Mouse (Mus musculus): ENCODE data around the gene Rpl4.
"Not testable (repeated sequence)": the region's sequence is repeated elsewhere in the genome, so short reads cannot be mapped to it uniquely, and the experiment has no call there.

Rpl4 gene

DNA sequence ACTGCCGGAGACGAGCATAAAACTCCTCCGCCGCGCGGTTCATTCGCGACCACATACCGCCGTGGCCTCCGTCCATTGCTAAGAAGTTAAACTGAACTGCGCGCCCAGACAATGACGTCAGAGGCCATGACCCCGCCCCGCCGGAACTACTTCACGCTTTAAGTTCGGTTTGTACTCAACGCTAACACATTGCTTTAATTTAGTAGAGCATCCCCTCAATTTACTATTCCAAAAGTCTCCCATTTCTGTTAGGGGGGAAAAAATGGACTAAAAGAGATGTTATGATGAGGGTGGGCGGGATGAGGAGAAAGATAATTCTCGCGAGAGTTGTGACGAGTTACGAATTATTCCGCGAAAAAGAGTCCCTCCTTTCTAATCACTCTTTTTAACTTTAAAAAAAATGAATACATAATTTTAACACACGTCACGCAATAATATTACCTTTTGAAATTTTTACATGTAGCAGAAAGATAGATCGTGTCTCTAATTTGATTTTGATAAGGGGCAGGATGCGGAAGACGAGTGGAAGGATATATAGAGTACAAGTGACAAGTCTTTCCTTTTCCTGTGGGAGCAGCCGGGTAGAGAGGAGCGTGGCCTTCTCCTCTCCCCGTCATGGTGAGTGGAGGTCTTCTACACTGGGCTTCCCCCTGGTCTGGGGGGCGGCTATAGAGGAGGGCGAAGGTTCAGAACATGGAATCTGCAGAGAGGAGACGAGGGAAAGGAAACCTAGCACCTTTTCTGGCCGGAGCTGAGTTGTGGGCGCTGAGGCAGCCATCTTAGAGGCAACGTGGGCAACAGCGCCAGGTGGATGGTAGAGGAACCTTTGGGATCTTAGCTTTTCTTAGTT, at the start of gene Rpl4, which contains the start of gene Zwilch:
Gene Rpl4 (plus strand): TSS at position 560 of the 850 bp plus-strand sequence.
Gene Zwilch (minus strand): TSS at position 289 of the 850 bp plus-strand sequence.
- peak; percentile 89 to 91 for DNase-seq

DNA sequence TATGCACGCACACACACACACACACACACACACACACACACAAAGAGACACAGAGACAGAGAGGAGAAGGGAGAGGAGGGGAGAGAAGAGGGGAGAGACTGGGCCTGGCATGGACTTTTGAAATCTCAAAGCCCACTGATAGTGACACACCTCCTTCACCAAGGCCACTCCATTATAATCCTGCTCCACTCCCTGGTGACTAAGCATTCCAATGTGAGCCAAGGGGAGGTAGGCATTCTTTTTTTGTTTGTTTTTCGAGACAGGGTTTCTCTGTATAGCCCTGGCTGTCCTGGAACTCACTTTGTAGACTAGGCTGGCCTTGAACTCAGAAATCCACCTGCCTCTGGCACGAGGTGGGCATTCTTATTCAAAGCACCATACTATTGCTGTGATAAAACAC, 48.3 kb upstream of the Rpl4 start:
- not testable (repeated sequence) for DNase-seq

DNA sequence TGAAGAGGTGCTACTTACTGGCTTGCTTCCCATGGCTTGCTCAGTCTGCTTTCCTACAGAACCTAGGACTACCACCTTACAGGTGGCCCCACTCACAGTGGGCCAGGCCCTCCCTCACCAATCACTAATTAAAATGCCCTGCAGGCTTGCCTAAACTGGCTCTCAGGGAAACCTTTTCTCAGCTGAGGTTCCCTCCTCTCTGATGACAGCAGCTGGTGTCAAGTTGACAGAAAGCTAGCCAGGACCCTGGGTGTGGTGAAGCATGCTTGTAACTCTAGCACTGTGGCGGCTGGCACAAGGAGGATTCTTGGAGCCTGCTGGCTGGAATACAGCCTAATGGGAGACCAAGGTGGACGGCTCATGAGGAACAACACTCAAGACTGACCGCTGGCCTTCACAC, 47.9 kb upstream of the Rpl4 start:
- DNase-seq: peak in 1 of 2 experiments; percentile 10

DNA sequence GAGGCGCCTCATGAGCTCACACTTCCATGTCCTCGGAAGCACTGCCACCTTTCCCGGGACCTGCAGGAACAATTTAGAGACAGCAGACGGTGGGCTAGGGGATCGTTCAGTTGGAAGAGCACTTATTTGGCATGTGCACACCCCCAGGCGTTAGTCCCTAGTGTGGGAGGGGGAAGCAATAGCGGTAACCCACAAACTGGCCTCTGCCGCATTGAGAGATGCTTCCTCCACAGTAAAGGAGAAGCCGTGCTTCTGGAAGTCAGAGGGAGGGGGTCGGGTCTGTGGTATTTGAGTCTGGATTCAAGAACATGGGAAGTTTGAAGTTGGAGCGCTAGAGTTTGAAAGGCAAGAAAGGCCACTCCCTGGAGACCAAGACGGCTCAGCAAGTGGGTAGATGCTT, 47.1 kb upstream of the Rpl4 start:
- DNase-seq: no peak

DNA sequence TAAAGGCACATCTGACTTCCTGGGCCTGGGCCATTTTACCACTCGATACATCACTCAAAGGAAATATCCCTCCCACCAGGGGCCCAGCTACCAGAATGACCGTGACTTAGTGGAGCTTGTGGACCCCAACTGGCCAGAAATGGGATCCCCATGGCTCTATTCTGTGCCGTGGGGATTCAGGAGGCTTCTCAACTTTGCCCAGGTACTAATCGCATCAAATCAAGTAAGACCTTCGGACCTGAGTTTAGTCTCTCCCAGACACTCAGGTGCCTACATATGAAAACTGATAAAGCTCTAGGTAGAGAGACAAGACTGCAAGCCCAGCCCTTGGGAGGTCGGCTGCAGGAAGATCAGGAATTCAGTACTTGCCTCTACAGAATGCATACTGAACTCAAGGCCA, 41.6 kb upstream of the Rpl4 start:
- no peak for DNase-seq

DNA sequence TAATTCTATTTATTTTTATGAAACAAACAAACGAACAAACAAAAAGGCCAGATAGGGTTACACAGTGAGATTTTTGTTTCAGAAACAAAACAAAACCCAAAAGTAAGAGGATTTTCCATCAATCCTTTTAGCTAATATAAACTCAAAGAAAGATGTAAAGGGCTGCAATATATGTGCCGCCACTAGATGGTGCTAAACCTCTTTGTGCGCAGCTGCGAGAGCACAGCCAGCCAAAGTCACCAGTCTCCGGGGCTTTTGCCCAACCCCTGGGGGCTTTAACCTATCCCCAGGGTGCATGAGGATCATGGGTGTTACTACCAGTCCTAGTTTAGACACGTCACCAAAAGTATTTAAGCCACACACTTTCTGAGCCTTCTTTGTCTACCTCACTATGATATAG, 34.3 kb upstream of the Rpl4 start:
- peak; percentile 68 to 70 for DNase-seq

DNA sequence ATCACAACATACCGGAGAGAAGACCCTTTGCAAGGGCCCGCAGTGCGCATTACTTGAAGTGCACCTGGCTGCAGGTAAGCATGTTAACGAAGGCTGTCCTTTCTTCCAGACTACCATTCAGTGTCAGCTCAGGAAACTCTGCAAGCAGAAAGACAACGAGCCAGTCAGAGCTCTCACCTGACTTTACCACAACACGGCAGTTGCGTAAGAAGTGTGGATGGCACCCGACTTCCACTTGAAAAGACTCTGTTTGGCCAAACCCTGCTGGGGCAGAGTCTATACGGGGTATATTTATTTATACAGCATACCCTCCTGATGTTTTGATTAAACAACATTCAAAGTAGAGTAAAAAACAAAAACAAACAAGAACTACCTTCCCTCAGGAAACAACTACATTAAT, 33.3 kb upstream of the Rpl4 start:
- no peak for DNase-seq

DNA sequence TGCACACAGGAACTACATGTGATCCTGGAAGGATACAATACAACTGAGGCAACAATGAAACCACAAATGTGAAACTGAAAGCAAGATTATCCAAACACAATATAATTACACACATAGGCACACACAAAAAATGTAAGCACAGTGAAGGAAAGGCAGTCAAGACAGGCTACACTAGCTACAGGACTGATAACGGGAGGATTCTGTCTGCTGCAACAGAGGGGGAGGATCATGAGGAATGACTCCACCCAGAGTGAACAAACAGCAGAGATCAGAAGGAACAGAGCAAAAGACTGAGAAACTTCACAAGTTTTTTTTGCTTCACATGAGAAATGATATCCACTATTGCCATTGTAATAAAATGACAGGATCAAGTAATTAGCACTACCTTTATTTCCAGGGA, 16.5 kb upstream of the Rpl4 start:
- no peak for DNase-seq

DNA sequence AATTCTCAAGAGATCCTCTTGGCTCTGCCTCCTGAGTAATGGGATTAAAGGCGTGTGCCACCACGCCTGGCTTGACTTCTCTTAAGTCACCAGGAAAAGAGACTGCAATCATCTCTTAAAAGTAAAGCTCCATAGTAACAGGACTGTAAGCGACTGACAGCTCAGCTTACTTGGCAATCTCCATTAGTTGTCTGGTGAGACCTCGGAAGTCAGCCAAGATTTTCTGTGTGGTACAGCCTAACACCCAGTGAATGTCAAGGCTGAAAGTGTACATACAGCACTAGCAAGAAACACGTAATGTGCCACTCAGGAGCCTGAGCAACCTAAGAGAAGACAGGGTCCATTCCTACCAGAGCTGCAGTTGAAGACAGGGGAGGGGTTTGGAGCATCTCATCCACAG, 12.7 kb upstream of the Rpl4 start:
- DNase-seq: no peak

DNA sequence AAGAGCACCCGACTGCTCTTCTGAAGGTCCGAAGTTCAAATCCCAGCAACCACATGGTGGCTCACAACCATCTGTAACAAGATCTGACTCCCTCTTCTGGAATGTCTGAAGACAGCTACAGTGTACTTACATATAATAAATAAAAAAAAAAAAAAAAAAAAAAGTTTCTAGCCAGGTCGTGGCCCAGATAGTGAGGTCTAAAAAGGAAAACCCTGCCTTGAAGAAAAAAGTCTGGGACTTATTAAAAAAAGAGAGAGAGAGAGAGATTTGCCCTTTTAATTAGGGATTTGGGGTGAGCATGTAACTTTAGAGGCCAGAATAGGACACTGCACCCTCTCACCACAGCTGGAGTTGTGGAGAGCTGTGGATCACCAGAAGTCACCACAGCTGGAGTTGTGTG, 3.2 kb upstream of the Rpl4 start:
- DNase-seq: not testable (repeated sequence)

DNA sequence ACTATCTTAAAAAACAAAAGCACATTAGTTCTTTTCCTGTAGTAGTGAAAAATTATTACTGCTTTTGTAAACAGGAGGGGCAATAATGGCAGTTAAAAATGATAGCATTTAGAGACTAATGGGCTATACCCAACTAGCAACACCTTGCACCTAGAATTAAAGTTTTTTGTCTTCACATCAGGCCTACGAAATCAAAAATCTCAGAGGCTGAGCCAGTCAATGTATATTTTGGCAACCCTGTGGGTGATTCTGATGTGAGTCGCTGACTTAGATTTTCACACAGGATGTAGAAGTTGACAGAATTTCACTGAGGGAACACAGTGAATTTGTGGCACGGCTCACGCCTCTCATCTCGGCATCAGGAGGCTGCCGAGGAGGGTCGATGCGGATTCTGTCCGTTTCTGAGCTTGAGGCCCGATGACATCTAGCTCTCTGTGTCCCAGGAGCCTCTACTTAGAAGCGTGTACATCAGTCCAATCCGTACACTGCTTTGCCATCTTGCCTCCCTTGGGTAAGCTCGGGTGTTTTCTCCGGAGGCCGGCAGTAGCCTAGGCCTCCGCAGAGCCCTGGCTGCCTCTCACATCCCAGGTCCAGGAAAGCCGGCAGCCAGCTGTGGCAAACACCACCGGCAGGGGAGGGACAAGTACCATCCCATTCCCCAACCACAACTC, 895 bp upstream of the Rpl4 start:
- no peak for DNase-seq

DNA sequence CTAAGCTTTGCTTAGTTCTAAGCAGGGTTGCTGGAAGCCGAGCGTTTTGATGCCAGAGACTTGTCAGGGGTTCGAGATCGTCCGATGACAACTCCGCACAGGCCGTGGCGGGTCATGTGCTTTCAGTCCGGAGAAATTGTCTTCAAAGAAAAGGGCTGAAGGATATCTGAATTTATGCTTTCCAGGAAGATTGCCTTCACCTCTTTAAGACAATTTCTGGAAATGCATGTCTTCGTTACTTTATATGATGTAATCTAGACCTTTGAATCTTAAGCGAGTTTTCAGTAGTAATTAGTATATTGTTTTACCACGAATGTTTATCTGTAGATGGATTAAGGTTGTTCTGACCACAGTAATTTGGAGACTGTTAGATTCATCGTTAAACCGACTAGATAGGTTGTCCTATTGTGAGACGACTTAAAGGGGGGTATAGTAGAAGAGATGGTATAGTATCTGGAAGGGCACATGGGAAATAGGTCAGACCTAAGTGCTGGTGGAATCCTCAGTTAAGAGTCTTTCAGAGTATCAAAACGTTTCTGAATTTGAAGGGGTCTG, 568 bp downstream of the Rpl4 start:
- no peak for DNase-seq

DNA sequence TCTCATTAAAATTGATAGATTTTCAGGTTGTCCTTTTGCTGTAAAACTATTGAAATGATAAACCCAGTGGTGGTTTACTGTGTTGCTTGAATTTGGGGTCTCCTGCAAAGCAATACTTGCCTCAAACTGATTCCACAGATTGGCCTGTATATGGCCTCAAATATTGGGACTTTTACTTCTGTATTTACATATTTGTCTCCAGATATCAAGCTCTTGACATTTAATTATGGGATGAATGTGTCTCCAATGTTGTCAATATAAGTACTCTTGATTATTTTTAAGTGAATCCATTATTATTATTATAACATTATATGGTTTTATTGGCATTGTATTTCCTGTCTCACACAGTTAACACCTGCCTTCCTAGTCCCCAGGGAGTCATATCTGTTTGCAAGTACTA, 1.2 kb downstream of the Rpl4 start:
- no peak for DNase-seq

DNA sequence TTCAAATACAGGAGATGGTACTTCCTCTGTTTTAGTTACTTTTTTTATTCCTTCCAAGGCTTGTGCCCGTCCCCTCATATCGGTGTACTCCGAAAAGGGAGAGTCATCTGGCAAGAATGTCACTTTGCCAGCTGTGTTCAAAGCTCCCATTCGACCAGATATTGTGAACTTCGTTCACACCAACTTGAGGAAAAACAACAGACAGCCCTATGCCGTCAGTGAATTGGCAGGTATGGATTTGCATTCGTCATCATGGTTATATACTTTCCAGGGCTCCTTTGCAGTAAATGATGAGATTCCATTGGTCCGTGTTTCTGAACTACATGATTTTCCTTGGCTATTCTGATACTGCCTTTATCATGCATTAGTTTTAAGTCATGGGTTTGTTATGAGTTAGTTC, 1.6 kb downstream of the Rpl4 start:
- DNase-seq: no peak

DNA sequence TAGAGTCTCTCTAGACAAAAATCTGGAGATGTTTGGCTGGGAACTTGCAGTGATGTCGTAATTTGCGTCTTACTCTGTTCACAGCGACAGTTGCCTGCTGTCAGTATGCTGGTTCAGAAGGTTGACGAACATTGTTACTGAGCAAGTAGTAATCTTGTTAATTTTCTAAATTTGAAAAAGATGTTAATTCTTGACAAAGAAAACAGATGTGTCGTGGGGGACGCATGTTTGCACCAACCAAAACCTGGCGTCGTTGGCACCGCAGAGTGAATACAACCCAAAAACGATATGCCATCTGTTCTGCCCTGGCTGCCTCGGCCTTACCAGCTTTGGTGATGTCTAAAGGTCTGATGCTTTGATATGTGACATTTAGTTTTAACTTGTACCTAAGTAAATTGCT, 2.2 kb downstream of the Rpl4 start:
- no peak for DNase-seq

DNA sequence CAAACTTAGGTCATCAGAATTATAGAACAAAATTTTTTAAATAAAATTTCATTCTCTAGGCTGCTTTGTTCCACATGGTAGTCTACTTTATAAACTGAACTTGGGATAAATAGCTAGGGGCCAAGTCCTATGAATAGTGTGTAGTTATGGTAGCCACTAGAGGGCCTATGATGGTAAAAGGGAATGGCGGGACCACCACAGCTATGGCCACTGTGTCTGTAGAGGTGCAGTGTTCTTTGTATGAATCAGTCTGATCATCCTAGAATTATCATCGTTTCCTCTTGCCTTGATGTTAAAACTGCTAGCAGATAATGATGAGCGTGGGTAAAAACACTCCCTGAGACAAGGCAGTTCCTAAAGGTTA, 5.4 kb downstream of the Rpl4 start:
- peak in 1 of 2 experiments; percentile 24 for DNase-seq

DNA sequence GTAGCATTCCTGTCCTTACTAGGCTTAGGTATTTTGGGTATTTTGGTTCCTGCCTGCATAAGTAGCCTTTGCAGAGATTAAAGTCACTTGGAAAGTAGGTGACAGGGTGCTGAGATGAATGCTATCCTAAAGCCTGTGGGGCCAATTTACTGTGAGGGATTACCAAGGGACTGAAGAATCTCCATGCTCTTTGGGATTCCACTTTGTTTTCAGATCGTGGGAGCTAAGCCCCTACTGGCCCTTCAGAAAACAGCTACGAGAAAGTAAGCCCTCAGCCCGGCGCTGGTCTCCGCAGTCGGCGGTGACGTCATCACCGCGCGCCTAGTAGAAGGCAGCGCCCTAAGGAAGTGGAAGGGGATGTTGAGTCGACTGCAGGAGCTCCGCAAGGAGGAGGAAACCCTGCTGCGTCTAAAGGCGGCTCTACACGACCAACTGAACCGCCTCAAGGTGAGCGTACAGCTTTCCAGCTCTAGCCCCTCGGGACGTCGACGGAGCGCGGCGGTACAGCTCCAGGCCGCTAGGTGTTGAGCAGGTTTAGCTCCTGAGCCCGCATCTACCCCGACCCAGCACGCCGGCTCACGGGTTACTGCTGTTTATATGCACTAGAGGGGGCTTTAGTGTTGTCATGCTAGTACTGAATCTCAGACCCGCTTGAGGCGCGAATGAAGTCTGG, 5.9 kb downstream of the Rpl4 start, which contains the start of gene Snapc5:
Gene Snapc5 (plus strand): TSS at position 301 of the 673 bp plus-strand sequence.
- peak; percentile 92 to 93 for DNase-seq

DNA sequence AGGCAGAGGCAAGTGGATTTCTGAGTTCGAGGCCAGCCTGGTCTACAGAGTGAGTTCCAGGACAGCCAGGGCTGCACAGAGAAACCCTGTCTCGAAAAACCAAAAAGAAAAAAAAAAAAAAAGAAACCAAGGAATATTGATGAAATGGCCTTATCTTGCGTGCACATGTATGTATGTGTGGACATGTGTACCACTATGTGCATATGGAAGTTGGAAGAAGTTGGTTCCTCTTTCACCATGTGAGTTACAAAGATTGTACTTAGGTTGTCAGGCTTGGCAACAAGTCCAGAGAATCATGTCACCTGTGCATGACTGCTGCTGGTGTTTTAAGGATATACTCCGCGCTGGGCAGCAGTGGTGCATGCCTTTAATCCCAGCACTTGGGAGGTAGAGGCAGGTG, 10.1 kb downstream of the Rpl4 start:
- DNase-seq: not testable (repeated sequence)

DNA sequence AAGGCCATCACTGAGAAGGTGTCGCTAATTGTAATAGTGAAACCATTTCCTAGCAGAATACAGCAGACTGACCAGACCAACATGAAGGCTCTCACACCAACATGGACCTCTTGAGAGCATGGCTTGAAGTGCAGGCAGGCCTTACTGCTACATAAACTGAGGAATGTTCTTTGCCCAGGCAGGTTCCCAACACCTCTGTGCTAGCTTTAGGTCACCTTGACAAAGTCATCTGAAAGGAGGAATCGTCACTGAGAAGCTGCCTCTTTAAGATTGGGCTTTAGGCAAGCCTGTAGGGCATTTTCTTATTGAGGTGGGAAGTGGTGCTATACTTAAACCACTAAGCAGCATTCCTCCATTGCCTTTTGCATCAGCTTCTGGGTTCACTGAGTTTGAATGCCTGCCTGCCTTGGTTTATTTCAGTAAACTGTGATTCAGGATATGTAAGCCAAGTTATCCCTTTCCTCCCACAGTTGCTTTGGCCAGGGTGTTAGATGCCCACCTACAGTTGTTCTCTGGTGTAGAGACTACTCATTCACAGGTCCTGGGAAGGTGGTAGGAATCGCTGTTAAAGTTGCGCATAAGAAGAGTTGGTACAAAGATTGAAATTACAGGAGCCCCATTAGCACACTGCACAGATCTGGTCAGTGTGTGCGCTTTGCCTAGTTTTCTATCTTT, 11.1 kb downstream of the Rpl4 start:
- DNase-seq: no peak

DNA sequence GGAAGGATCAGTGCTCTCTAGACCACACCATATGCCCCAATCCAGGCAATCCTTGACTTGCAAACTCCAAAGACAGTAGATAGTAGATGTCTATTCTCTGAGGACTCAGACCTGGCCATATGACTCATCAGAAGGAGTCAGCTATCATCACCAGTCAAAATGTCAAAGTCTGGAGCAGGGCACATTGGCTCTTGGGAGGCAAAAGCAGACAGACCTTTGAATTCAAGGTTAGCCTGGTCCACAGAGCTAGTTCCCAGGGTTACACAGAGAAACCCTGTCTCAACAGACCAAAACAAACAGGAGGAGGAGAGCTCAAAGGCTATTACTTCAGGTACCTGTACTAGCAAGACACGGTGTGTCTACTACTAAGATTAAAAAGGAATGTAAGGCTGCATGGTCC, 20.7 kb downstream of the Rpl4 start:
- DNase-seq: no peak

DNA sequence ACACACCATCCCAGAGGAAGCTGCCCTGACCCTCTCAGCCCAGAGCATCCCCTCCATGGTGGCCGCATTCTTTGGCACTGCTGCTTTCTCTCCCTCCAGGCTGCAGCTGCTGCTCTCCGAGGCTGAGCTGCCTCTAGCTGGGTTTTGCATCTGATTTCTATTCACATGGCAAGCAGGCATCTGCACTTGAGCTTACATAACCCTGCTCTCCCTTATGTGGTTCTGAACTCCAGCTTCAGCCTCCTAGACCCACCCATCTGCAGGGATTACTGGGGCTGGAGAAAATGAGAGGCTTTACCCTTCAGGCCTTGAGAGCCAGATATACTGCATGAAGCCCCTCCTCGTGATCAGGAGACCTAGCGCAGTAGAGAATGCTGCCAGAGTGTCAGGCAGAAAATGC, 22.4 kb downstream of the Rpl4 start:
- no peak for DNase-seq

DNA sequence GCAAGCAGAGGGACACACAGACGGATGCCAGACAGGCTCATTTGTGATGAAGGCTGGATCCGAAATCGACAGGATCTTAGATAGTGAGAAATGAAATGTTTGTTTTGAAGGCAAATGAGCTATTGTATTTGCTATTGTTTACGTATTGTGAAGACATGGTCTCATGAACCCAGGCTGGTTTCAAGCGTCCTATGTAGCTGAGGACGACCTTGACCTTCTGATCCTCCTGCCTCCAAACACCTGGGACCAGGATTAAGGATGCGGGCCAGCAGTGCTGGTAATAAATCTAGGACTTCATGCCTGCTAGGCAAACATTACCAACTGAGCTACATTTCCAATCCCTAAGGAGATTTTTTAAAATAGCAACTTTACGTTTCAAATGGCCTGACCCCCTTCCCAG, 24.3 kb downstream of the Rpl4 start:
- DNase-seq: no peak

Data from cerebellum, postnatal 14 days (tissue).